ENCODE assay signal across 17 mouse cellular contexts in the genomic region with DNA sequence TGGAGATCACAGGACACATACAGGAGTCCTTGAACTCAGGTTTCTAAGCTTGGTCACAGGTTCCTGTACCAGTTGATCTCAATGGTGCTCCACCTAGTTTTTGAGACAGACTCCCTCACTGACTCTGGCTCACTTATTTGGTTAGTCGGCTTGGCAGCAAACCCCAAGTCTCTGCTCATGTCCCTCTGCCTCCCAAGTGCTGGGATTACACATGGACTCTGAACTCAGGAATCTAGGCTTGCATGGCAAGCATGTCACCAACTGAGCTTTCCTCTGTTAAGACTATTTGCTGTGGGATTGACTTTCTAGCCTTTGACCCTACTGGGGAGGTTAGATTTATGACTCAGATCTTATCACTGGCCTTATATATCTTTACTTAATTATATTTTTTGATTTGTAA.
"Had no signal": no experiment of that assay in that cellular context is flagged by ENCODE, and none has a peak within 500 bp of the region (broad histone marks: within the 10 kb centered on the region; RNA-seq: fewer than 3 reads in every experiment).

No protein-coding gene starts in this region.

- H3K4me2 ChIP-seq: liver, embryonic 11.5 days; lung, embryonic 15.5 days; midbrain, embryonic 11.5 days had no signal

- DNase-seq: kidney, adult 18-20 months; kidney, postnatal 25 days; layer of hippocampus, postnatal 36 days; lung, adult 18-20 months; lung, postnatal 10 days; lung, postnatal 36 days; midbrain, embryonic 14.5 days; thymus, postnatal 4 days had no signal

- H3K27ac ChIP-seq: kidney, postnatal 0 days; layer of hippocampus, adult 2 months; left cerebral cortex, adult 2 months; liver, embryonic 14.5 days; lung, embryonic 15.5 days had no signal

- H3K4me3 ChIP-seq: layer of hippocampus, adult 2 months; left cerebral cortex, adult 2 months; lung, embryonic 15.5 days; megakaryocyte, embryonic 14.5 days had no signal

- H3K27me3 ChIP-seq: lung, embryonic 15.5 days; megakaryocyte, embryonic 14.5 days had no signal

- H3K36me3 ChIP-seq: lung, embryonic 15.5 days had no signal

- H3K9me3 ChIP-seq: lung, embryonic 15.5 days had no signal

- H3K9ac ChIP-seq: liver, embryonic 14.5 days; lung, embryonic 15.5 days had no signal

- ATAC-seq: inflammation-experienced regulatory T-cells, adult 6 months had no signal
